Mouse (Mus musculus) embryonic facial prominence, embryonic 14.5 days (tissue): Measurements from ENCODE around the gene Mettl6. TPM values are rescaled to one million over a fixed set of nuclear protein-coding genes. Genes with fewer than 3 reads are reported as not detected.
"Not testable (repeated sequence)": the region's sequence is repeated elsewhere in the genome, so short reads cannot be mapped to it uniquely, and the experiment has no call there.

Experiments used
- ATAC-seq: fragments of 200-750 bp; cut with Nextera tagmentation; 2 replicates; pipeline ENCODE4 v1.8.0; 2017; ENCODE audit warnings: low read depth, moderate number of reproducible peaks, moderate TSS enrichment
- DNase-seq: peaks from one replicate; pipeline ENCODE4 v3.0.0-alpha.2; 2015; ENCODE audit warnings: low spot score
- H3K27ac ChIP-seq: fragments of 300-500 bp; sonication (generic); replicated peaks from 2 replicates; pipeline ENCODE4 v1.5.1; 2014; ENCODE audit warnings: low read depth, mild to moderate bottlenecking, low read length, moderate library complexity
- H3K27me3 ChIP-seq: fragments of 300-500 bp; sonication (generic); replicated peaks from 2 replicates; pipeline ENCODE4 v1.6.1; 2014; ENCODE audit warnings: low read length; ENCODE audit not compliant: control insufficient read depth, insufficient read depth
- H3K36me3 ChIP-seq: fragments of 300-500 bp; sonication (generic); 2 replicates; pipeline ENCODE4 v1.6.1; 2014; ENCODE audit warnings: low read length, mixed read lengths; ENCODE audit not compliant: control insufficient read depth, insufficient read depth
- H3K4me1 ChIP-seq: fragments of 300-500 bp; sonication (generic); 2 replicates; pipeline ENCODE4 v1.6.1; 2014; ENCODE audit warnings: antibody characterized with exemption, low read length; ENCODE audit not compliant: control insufficient read depth, insufficient read depth
- H3K4me2 ChIP-seq: fragments of 300-500 bp; sonication (generic); 2 replicates; pipeline ENCODE4 v1.6.1; 2014; ENCODE audit warnings: low read depth, mild to moderate bottlenecking, low read length, moderate library complexity, mixed read lengths
- H3K4me3 ChIP-seq: fragments of 300-500 bp; sonication (generic); 2 replicates; pipeline ENCODE4 v1.5.1; 2014; ENCODE audit warnings: low read depth, mild to moderate bottlenecking, low read length
- H3K9ac ChIP-seq: fragments of 300-500 bp; sonication (generic); 2 replicates; pipeline ENCODE4 v1.6.1; 2014; ENCODE audit warnings: low read depth, mild to moderate bottlenecking, low read length, moderate library complexity, mixed read lengths
- H3K9me3 ChIP-seq: fragments of 300-500 bp; sonication (generic); 2 replicates; pipeline ENCODE4 v1.6.1; 2016; ENCODE audit warnings: low read length; ENCODE audit not compliant: control insufficient read depth
- WGBS: fragments of 180-500 bp; shearing (Covaris S2); extraction: QIAGEN DNeasy Blood & Tissue Kit; methylation state at CpG from one replicate; pipeline ENCODE4 v1.1.7; 2014; 5-methylcytosine and 5-hydroxymethylcytosine counted together
- polyA plus RNA-seq: library from polyadenylated mRNA; unstranded; fragments of >200 nt; fragmentation: Nextera tagmentation; extraction: Ambion mirVana; gene quantifications from 2 replicates; pipeline ENCODE4 v1.2.1, GENCODE M21; 2014

The Mettl6 gene
- polyA plus RNA-seq, 1 experiment from 2014 or later: 54.0 TPM

- peak; percentile 26; the same call in 1 of the 2 replicates for ATAC-seq
Observed at GRCm38 (mm10) chr14:31462886-31463285, 32.0 kb downstream of the Mettl6 start.

GRCm38 (mm10) chr14:31462226-31462625 lies 32.6 kb downstream of the Mettl6 start:
- H3K4me1 ChIP-seq, H3K36me3 ChIP-seq, H3K9ac ChIP-seq, H3K27ac ChIP-seq, H3K4me2 ChIP-seq, H3K27me3 ChIP-seq, H3K9me3 ChIP-seq, H3K4me3 ChIP-seq, DNase-seq, ATAC-seq: not testable (repeated sequence)
- 73% methylated on average over 5 of the region's 5 CpGs for WGBS

More at GRCm38 (mm10) chr14:31462886-31463285, 32.0 kb downstream of the Mettl6 start:
- DNase-seq: peak; percentile 40
- 66% methylated on average over 6 of the region's 6 CpGs for WGBS
- Histone ChIP-seq H3K4me2 (no peak overlapping the region), H3K4me1 (peaks cover 5% of the 10 kb centered on the region; the same call in 1 of the 2 replicates), H3K27ac (no peak overlapping the region), H3K27me3 (no peaks in the 10 kb centered on the region), H3K4me3 (no peak overlapping the region), H3K36me3 (no peaks in the 10 kb centered on the region), H3K9ac (no peak overlapping the region), H3K9me3 (no peaks in the 10 kb centered on the region)

- 73% methylated on average over 12 of the region's 12 CpGs for WGBS
- Histone ChIP-seq H3K9ac (no peak overlapping the region), H3K27ac (no peak overlapping the region), H3K36me3 (no peaks in the 10 kb centered on the region), H3K27me3 (no peaks in the 10 kb centered on the region), H3K4me2 (no peak overlapping the region), H3K9me3 (no peaks in the 10 kb centered on the region), H3K4me1 (peaks cover 5% of the 10 kb centered on the region; the same call in 1 of the 2 replicates), H3K4me3 (no peak overlapping the region)
- ATAC-seq (no peak), DNase-seq (no peak)
Observed at GRCm38 (mm10) chr14:31458006-31458405, 36.8 kb downstream of the Mettl6 start.

GRCm38 (mm10) chr14:31456064-31456721 lies 38.6 kb downstream of the Mettl6 start:
- ATAC-seq: no peak
- no peaks in the 10 kb centered on the region for H3K9me3 ChIP-seq
- H3K4me3 ChIP-seq: no peak overlapping the region
- no peak for DNase-seq
- WGBS: 77% methylated on average over 6 of the region's 6 CpGs
- H3K27me3 ChIP-seq: no peaks in the 10 kb centered on the region
- H3K36me3 ChIP-seq: no peaks in the 10 kb centered on the region
- H3K4me2 ChIP-seq: no peak overlapping the region
- H3K27ac ChIP-seq: no peak overlapping the region
- no peak overlapping the region for H3K9ac ChIP-seq
- H3K4me1 ChIP-seq: peaks cover 5% of the 10 kb centered on the region; the same call in 1 of the 2 replicates

- no peaks in the 10 kb centered on the region for H3K27me3 ChIP-seq
- no peak overlapping the region for H3K4me2 ChIP-seq
- WGBS: 84% methylated on average over 8 of the region's 8 CpGs
- no peak for ATAC-seq
- H3K9me3 ChIP-seq: no peaks in the 10 kb centered on the region
- H3K4me3 ChIP-seq: no peak overlapping the region
- H3K27ac ChIP-seq: no peak overlapping the region
- DNase-seq: no peak
- H3K4me1 ChIP-seq: peaks cover 5% of the 10 kb centered on the region; the same call in 1 of the 2 replicates
- no peaks in the 10 kb centered on the region for H3K36me3 ChIP-seq
- no peak overlapping the region for H3K9ac ChIP-seq
Observed at GRCm38 (mm10) chr14:31454849-31455566, 39.8 kb downstream of the Mettl6 start.

GRCm38 (mm10) chr14:31453946-31454345 lies 40.9 kb downstream of the Mettl6 start:
- not testable (repeated sequence) for H3K36me3 ChIP-seq, H3K27ac ChIP-seq, H3K9ac ChIP-seq, H3K4me3 ChIP-seq, H3K4me1 ChIP-seq, H3K9me3 ChIP-seq, H3K4me2 ChIP-seq, H3K27me3 ChIP-seq, ATAC-seq, DNase-seq
- WGBS: 81% methylated on average over 12 of the region's 12 CpGs

- Histone ChIP-seq H3K9me3 (no peaks in the 10 kb centered on the region), H3K36me3 (no peaks in the 10 kb centered on the region), H3K27me3 (no peaks in the 10 kb centered on the region), H3K27ac (no peak overlapping the region), H3K4me3 (no peak overlapping the region), H3K4me2 (no peak overlapping the region), H3K9ac (no peak overlapping the region), H3K4me1 (no peaks in the 10 kb centered on the region)
- DNase-seq: no peak
- 52% methylated on average over 5 of the region's 5 CpGs for WGBS
- ATAC-seq: no peak
Observed at GRCm38 (mm10) chr14:31448994-31449393, 45.8 kb downstream of the Mettl6 start.

- Histone ChIP-seq H3K4me2 (no peak overlapping the region), H3K4me1 (no peaks in the 10 kb centered on the region), H3K27ac (no peak overlapping the region), H3K9ac (no peak overlapping the region), H3K4me3 (no peak overlapping the region), H3K36me3 (no peaks in the 10 kb centered on the region), H3K9me3 (no peaks in the 10 kb centered on the region), H3K27me3 (no peaks in the 10 kb centered on the region)
- no peak for DNase-seq
- ATAC-seq: no peak
- WGBS: 52% methylated on average over 6 of the region's 6 CpGs
Observed at GRCm38 (mm10) chr14:31443616-31444015, 51.2 kb downstream of the Mettl6 start.
